In the genomic region with DNA sequence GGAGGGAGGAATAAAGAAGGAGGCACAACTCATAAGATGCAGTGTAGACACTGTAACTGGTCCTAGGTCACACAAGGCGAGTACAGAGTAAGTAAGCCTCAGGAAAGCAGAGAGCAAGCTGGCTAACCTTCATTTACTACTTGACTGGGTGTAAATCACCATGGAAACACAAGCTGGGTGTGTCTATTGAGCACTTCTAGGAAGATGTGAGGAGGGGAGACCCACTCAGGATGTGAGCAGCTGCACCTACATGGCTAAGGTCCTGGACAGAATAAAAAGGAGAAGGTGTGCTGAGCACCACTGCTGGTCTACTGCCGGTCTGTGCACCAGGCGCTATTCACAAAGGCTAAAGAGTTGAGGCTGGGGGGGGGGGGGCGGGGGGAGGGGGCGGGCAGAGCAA, we compare ENCODE assay signal across 22 mouse cellular contexts. TPM values are rescaled to one million over a fixed set of nuclear protein-coding genes. Genes with fewer than 3 reads are reported as not detected.
DNase-seq lines count a peak whose midpoint lies in the region; ATAC-seq lines count a peak whose summit lies in the region.
"Had no signal": no experiment of that assay in that cellular context is flagged by ENCODE, and none has a peak within 500 bp of the region (broad histone marks: within the 10 kb centered on the region; RNA-seq: fewer than 3 reads in every experiment).

No protein-coding gene starts in this region.

- 0 out of 2 replicates have a peak, but pooled peaks cover 2% of the 10 kb centered on the region for H3K9me3 ChIP-seq in hindbrain, embryonic 16.5 days (ENCODE audit: control insufficient read depth, low read length)
- H3K9me3 ChIP-seq in hindbrain, embryonic 11.5 days (ENCODE audit: control insufficient read depth, low read length): no peaks in the 10 kb centered on the region
- H3K9me3 ChIP-seq: embryonic facial prominence, embryonic 12.5 days; intestine, embryonic 15.5 days; limb, embryonic 10.5 days; liver, embryonic 15.5 days had no signal

- H3K4me1 ChIP-seq in hindbrain, embryonic 16.5 days (ENCODE audit: control insufficient read depth, insufficient read depth, low read depth, low read length): no peaks in the 10 kb centered on the region
- H3K4me1 ChIP-seq in hindbrain, embryonic 11.5 days (replicated peaks; ENCODE audit: control insufficient read depth, insufficient read depth, low read length): no peaks in the 10 kb centered on the region
- H3K4me1 ChIP-seq: embryonic facial prominence, embryonic 12.5 days; intestine, embryonic 15.5 days; liver, embryonic 15.5 days had no signal

- 5% methylated on average over 3 of the region's 5 CpGs for WGBS in hindbrain, embryonic 16.5 days
- WGBS in hindbrain, embryonic 11.5 days: 11% methylated on average over 4 of the region's 5 CpGs

- H3K36me3 ChIP-seq in hindbrain, embryonic 16.5 days (ENCODE audit: control insufficient read depth, insufficient read depth, low read length): no peaks in the 10 kb centered on the region
- H3K36me3 ChIP-seq in hindbrain, embryonic 11.5 days (ENCODE audit: control insufficient read depth, insufficient read depth, low read length): no peaks in the 10 kb centered on the region
- H3K36me3 ChIP-seq: embryonic facial prominence, embryonic 12.5 days; intestine, embryonic 15.5 days; limb, embryonic 10.5 days; liver, embryonic 15.5 days had no signal

- no peak overlapping the region for H3K4me3 ChIP-seq in hindbrain, embryonic 16.5 days (ENCODE audit: low read length)
- H3K4me3 ChIP-seq in hindbrain, embryonic 11.5 days (ENCODE audit: low read depth, low read length): no peak overlapping the region
- H3K4me3 ChIP-seq: embryonic facial prominence, embryonic 12.5 days; intestine, embryonic 15.5 days; limb, embryonic 10.5 days; liver, embryonic 15.5 days had no signal

- H3K27me3 ChIP-seq in hindbrain, embryonic 16.5 days (replicated peaks; ENCODE audit: control insufficient read depth, insufficient read depth, low read length): no peaks in the 10 kb centered on the region
- H3K27me3 ChIP-seq in hindbrain, embryonic 11.5 days (ENCODE audit: control insufficient read depth, insufficient read depth, low read length): no peaks in the 10 kb centered on the region
- H3K27me3 ChIP-seq: embryonic facial prominence, embryonic 12.5 days; intestine, embryonic 15.5 days; liver, embryonic 15.5 days had no signal

- no peak overlapping the region for H3K27ac ChIP-seq in hindbrain, embryonic 16.5 days (ENCODE audit: low read depth, low read length)
- H3K27ac ChIP-seq in hindbrain, embryonic 11.5 days (ENCODE audit: low read depth, low read length): no peak overlapping the region
- H3K27ac ChIP-seq: embryonic facial prominence, embryonic 12.5 days; hindbrain, embryonic 14.5 days; intestine, embryonic 15.5 days; limb, embryonic 10.5 days; liver, embryonic 15.5 days had no signal

- no peak overlapping the region for H3K9ac ChIP-seq in hindbrain, embryonic 16.5 days (ENCODE audit: low read depth, low read length)
- H3K9ac ChIP-seq in hindbrain, embryonic 11.5 days (ENCODE audit: low read depth, low read length): no peak overlapping the region
- H3K9ac ChIP-seq: embryonic facial prominence, embryonic 12.5 days; hindbrain, embryonic 14.5 days; intestine, embryonic 15.5 days; liver, embryonic 15.5 days had no signal

- ATAC-seq in hindbrain, embryonic 16.5 days: 0 out of 2 replicates have a peak, but pooled peaks have one; percentile 40
- no peak for ATAC-seq in hindbrain, embryonic 11.5 days (ENCODE audit: low FRiP score)
- no peak for ATAC-seq in cerebellum, adult (ENCODE audit: insufficient number of reproducible peaks, low FRiP score, low TSS enrichment)
- ATAC-seq: intestine, embryonic 15.5 days had no signal

- no peak overlapping the region for H3K4me2 ChIP-seq in hindbrain, embryonic 16.5 days (ENCODE audit: low read length)
- no peak overlapping the region for H3K4me2 ChIP-seq in hindbrain, embryonic 11.5 days (replicated peaks; ENCODE audit: low read depth, low read length)
- H3K4me2 ChIP-seq: embryonic facial prominence, embryonic 12.5 days; hindbrain, embryonic 14.5 days; intestine, embryonic 15.5 days; liver, embryonic 15.5 days had no signal

- DNase-seq in hindbrain, embryonic 11.5 days (ENCODE audit: low spot score): no peak
- DNase-seq in ES-CJ7 (ENCODE audit: low read depth, low spot score) (peak; percentile 32), R1 (ENCODE audit: low read depth, low spot score) (peak; percentile 77)
- peak; percentile 30 for DNase-seq in induced T-regulatory cell, adult 2 months (ENCODE audit: low read depth)
- no peak for DNase-seq in Muller cell, postnatal 12 days (ENCODE audit: inconsistent ontology term)
- DNase-seq: adrenal gland, postnatal 25 days; cerebellum, adult 11-12 months; cerebellum, postnatal 10 days; gastrocnemius, postnatal 25 days; heart, adult 18-20 months; kidney, adult 8-10 months; kidney, postnatal 10 days; liver; lung, postnatal 4 days; thymus, postnatal 25 days had no signal

RNA-seq across cellular contexts. Expression of gene Cacna1b, which starts 13.9 kb away (rescaled TPM):
- polyA plus RNA-seq in hindbrain, embryonic 16.5 days (2015; fragmentation: Nextera tagmentation; extraction: Ambion mirVana): 15.9 and 16.6 TPM in 2 replicates
- 2.8 and 4.8 TPM in 2 replicates for polyA plus RNA-seq in hindbrain, embryonic 11.5 days (2014; fragmentation: Nextera tagmentation; extraction: Ambion mirVana)

Comparison
In these comparisons a context has a peak if more than half of its experiments do, and no peak if none do; other contexts are left out.
1. DNase-seq: peak in ES-CJ7 (single experiment), R1 (single experiment) and induced T-regulatory cell, adult 2 months (single experiment); none in hindbrain, embryonic 11.5 days (single experiment) and Muller cell, postnatal 12 days (single experiment).